Mouse (Mus musculus) olfactory bulb, adult 2 months (tissue): ENCODE data around the gene Dock2.

ENCODE experiments used
- CTCF ChIP-seq: fragments of 200-500 bp; IDR thresholded peaks from 2 replicates; pipeline ENCODE4 v1.5.1; 2012; ENCODE audit warnings: low read depth, mild to moderate bottlenecking, low read length, moderate library complexity; ENCODE audit not compliant: insufficient read depth
- POLR2A ChIP-seq: fragments of 200-500 bp; IDR thresholded peaks from 2 replicates; pipeline ENCODE4 v1.6.1; 2012; ENCODE audit warnings: mild to moderate bottlenecking, low read depth, low read length, moderate library complexity; ENCODE audit not compliant: insufficient read depth

DNA sequence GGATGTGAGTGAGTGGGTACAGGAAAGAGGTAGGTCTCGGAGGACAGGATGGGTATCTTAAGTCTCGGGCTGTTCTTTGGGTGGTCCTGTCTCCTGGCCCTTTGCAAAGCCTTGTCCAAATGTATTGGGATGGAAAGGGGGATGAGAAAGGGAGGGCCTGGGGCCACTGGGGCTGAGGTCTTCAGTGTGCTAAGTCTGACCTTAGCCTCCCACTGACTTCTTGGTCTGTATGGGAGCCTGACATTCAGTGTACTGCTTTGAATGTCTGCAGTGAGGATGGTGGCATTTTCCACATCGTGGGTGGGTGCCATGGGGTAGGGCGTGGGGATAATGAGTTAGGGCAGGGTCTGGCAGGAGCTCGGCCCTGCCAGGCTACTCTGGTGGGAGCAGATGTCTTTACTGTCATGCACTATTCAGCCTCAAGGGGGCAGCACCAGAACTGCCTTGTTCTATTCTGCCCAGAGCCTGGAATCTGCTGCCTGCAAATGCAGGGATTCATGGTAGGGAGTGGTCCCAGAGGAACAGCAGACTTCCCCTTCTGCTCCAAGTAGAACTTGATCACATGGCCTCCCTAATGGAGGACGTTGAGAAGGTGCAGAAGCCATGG lies 554.8 kb downstream of the Dock2 start:
- TF ChIP-seq POLR2A (no peak), CTCF (peak; percentile 56; the same call in 1 of the 2 replicates)
